Mouse (Mus musculus) induced T-regulatory cell, adult 2 months (primary cell): ENCODE results near the gene Sbno1.

Source experiments
- DNase-seq: peaks from one replicate; pipeline ENCODE4 v3.0.0-alpha.2; 2012; ENCODE audit warnings: low read depth

The Sbno1 gene

DNA sequence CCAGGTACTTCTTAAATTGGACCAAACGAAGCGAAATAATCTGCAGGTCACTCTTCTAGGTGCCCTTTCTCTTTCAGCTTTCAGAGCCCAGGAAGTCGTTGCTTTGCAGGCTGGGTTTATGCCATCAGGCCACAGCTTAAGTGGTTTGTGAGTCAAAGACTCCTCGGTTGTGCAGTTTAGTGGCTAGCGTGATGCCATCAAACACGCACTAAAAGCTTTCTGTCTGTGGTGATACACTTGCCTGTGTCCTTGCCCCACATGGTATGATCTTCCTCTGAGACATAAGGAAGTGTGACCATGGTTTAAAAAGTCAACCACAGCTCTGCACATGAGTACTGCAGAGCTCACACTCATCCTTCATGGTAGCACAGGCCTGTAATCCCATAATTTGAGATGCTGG, 95.7 kb downstream of the Sbno1 start:
- peak; percentile 29 for DNase-seq

DNA sequence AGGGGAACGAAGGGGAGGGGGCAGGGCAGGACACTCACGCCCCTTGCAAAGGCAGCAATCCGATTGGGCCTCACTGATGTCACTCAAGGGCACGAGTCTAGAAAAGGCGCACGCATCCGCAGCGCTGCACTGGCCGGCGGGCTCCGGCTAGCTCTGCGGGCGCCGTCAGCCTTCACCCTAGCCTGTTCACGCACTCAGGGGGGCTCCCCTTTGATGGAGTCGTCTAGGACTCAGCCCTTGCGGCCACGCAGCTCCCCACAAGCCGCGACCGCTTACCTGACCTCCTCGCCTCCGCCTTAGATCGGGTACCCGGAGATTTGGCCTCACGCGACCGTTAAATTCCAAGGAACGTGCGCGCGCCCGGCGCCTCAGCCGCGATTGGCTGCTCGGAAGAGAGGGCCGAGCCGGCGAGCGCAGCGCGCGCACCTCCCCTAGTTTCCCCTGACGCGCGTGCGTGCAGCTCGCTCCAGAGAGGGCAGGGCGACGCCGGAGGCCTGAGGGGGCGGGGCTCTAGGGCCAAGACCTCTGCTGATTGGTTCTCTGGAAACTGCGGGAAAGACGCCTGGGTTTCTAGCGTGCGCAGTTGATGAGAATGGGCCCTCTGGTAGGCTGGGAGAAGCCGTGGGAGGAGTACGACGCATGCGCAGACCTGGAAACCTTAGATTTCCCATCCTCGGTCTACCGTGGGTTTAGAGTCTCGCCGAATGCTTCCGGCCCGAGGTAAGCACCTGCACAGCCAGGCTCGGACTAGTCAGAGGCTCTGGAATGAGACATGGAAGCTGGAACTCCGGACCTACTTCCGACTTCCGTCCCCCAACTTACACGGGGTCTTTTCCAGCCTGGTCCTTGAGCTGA, 98.1 kb downstream of the Sbno1 start, which contains the start of the genes Mphosph9 and 2810006K23Rik:
Gene Mphosph9 (minus strand): TSS at position 463 of the 855 bp plus-strand sequence.
Gene 2810006K23Rik (plus strand): TSS at position 580 of the 855 bp plus-strand sequence.
- peak; percentile 100 for DNase-seq

DNA sequence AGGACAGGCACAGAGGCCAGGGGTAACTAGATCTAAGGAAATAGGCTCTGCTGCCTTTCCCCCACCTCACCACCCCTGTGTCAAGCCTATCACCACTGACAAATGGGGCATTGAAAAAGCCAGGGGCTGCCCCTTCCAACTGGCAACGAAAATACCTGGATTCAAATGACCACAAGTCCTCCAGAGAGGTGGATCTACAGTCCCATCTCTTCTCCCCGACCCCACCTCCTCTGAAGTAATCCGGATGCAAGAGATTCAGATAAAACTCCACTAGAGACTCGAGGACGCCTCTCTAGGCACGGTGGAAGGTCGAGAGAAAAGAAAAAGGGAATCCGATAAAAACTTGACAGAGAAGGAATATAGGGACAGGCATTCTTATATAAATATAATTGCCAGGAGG, 99.0 kb downstream of the Sbno1 start:
- no peak for DNase-seq
